Mouse (Mus musculus) olfactory bulb, adult 2 months (tissue): ENCODE measurements around the gene Cpne8. TPM values are rescaled to one million over a fixed set of nuclear protein-coding genes. Genes with fewer than 3 reads are reported as not detected.

Experiments used
- H3K27ac ChIP-seq: fragments of 200-500 bp; 2 replicates; pipeline ENCODE4 v1.5.1; 2012; ENCODE audit warnings: low read depth, low read length; ENCODE audit not compliant: insufficient read depth
- H3K4me1 ChIP-seq: fragments of 200-500 bp; 2 replicates; pipeline ENCODE4 v1.6.1; 2012; ENCODE audit warnings: low read length; ENCODE audit not compliant: control insufficient read depth, insufficient read depth
- H3K4me3 ChIP-seq: fragments of 200-500 bp; 2 replicates; pipeline ENCODE4 v1.5.1; 2012; ENCODE audit warnings: mild to moderate bottlenecking, low read depth, low read length, moderate library complexity; ENCODE audit not compliant: insufficient read depth
- CTCF ChIP-seq: fragments of 200-500 bp; IDR thresholded peaks from 2 replicates; pipeline ENCODE4 v1.5.1; 2012; ENCODE audit warnings: low read depth, mild to moderate bottlenecking, low read length, moderate library complexity; ENCODE audit not compliant: insufficient read depth
- POLR2A ChIP-seq: fragments of 200-500 bp; IDR thresholded peaks from 2 replicates; pipeline ENCODE4 v1.6.1; 2012; ENCODE audit warnings: mild to moderate bottlenecking, low read depth, low read length, moderate library complexity; ENCODE audit not compliant: insufficient read depth
- WGBS: fragments of 180-500 bp; shearing (Covaris S2); methylation state at CpG from one replicate; pipeline ENCODE4 v1.1.7; 2018; 5-methylcytosine and 5-hydroxymethylcytosine counted together
- polyA plus RNA-seq: library from polyadenylated mRNA; stranded (reverse); fragments of >200 nt; gene quantifications from 2 replicates; pipeline ENCODE4 v1.2.4, GENCODE M21; 2012; ENCODE audit warnings: low replicate concordance; ENCODE audit not compliant: missing spikeins, insufficient read depth, insufficient read length

The Cpne8 gene
- not detected in 2 replicates for polyA plus RNA-seq

DNA sequence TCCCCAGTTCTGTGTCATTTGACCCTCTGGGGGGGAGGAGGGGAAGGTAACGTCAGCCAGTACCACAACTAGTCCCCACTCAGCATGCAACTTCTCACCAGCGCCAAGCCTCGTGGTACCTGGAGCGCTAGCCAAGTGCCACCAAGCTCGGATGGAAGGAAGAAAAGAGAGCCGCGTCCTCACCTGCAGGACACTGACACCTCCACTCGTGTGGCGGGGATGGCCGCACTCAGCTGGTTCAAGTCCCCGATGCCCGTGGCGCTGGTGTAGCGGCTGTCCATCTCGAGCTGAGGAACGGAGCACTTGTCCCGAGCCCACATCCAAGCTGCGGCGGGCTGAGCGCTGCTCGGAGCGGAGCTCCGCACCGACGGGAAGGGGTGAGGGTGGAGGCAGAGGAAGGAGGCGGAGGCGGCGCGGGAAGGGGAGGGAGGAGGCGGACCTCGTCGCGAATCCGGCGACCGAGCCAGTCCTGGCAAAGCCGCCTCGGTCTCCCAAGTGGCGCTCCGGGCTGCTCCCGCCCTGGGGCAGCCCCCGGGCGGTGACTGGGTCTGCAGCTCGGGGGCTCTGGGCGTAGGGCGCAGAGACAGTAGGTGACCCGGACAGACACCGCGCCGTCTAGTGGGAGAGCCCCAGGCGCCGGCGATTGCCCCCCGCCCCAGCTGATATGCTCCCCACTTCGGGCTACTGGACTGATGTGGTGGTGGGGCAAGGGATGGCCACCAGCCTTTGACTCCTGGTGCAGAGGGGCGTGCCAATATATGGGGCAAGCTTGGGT is at the start of gene Cpne8:
TSS of gene Cpne8 (minus strand) at position 448 of the 775 bp plus-strand sequence.
- TF ChIP-seq CTCF (no peak), POLR2A (peak; percentile 41)

DNA sequence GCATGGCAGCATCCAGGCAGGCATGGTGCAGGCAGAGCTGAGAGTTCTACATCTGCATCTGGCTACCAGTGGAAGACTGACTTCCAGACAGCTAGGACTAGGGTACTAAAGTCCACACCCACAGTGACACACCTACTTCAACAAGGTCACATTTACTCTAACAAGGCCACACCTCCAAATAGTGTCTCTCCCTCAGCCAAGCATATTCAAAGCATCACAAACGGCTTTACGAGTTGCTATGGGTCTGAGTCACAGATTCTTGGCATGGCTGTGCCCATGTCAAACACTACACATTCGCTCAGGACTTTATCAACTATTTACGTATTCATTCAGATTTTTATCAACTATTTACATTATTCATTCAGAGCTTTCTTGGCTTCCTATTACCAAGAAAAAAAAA is 38.5 kb upstream of the Cpne8 start:
- 85% methylated on average over 4 of the region's 4 CpGs for WGBS
- no peak overlapping the region for H3K27ac ChIP-seq
- TF ChIP-seq POLR2A (no peak), CTCF (no peak)
- H3K4me1 ChIP-seq: no peaks in the 10 kb centered on the region
- H3K4me3 ChIP-seq: no peak overlapping the region

More for the DNA sequence above, at the start of gene Cpne8:
- H3K27ac ChIP-seq: peak within 1 kb of the TSS; percentile 86
- under 1% methylated on average over 54 of the region's 56 CpGs for WGBS
- peak within 1 kb of the TSS; percentile 96 for H3K4me3 ChIP-seq
- H3K4me1 ChIP-seq: peaks cover 5% of the 10 kb centered on the region; the same call in 1 of the 2 replicates

DNA sequence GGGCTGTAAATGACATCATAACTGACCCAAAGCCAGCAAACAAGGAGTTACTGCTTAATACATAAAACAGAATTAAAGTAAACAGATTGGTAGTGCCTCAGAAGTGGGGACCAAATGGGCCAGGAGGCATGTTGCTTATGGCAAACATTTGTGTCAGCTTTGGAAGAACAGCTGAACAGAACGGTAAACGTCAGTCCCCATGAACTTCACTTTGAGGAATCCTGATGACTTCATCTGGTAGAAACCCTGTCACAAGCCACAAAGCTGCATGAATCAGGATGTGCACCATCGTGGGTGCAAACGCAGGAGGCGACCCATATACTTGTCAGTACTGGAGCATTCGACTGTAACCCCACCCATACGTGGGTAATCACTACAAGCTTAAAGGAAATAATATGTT is 30.1 kb upstream of the Cpne8 start:
- TF ChIP-seq CTCF (no peak), POLR2A (no peak)
- Histone ChIP-seq H3K27ac (no peak overlapping the region), H3K4me1 (peaks cover 4% of the 10 kb centered on the region; the same call in 1 of the 2 replicates), H3K4me3 (no peak overlapping the region)
- 40% methylated on average over 7 of the region's 7 CpGs for WGBS

DNA sequence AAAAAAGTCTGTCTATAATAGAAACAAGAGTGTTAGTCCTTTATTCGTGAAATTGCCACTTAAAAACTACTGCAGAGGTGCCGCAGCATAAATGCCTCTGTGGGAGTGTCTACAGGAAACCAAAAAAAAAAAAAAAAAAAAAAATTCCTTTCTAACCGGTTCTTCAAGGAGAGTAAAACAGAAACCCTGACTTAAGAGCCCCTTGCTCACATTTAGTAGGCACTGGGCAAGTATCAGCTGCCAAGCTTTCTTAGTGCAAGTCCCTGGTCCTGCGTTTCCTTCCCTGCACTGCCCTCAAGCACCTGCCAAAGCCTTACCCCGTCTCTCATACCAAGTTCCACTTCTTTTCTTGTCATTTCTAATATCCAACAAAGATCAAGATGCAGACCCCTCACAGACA is 25.1 kb upstream of the Cpne8 start:
- no peak for TF ChIP-seq POLR2A
- WGBS: 32% methylated on average over 5 of the region's 5 CpGs
- Histone ChIP-seq H3K4me1 (peaks cover 4% of the 10 kb centered on the region; the same call in 1 of the 2 replicates), H3K27ac (no peak overlapping the region), H3K4me3 (no peak overlapping the region)

DNA sequence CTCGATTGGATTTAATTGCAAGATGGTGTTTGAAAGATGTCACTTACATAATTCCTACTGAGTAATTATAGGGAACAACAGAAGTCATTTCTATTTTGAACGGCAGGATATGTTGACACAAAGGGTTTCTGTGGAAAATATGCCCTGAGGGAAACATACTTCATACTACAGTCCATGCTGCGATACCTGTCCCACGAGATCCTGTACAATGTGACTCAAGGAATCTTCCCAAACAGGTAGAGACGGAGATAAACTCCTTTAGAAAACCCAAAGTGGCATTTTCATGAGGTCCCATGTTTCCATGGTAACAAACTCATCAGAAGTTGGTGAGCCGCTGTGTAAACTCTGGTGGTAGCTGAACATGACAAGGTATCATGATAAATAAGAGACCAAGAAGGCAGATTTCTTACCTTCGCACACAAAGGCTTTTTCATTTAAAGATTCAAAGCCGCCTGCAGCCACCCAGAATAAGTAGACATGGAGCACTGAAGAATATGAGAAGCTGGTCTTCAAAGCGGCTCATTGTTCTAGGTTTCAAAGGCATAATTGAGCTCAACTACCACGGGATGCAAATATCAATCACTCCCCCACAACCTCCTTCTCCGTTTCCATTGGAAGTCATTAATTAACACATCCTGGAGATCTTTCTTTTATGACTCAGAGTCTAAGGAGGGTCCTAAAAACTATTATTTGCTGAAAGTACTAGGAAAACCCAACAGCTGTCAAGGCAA is 24.4 kb upstream of the Cpne8 start:
- TF ChIP-seq POLR2A (no peak), CTCF (no peak)
- 34% methylated on average over 11 of the region's 11 CpGs for WGBS
- Histone ChIP-seq H3K27ac (peak overlapping the region; percentile 33; the same call in 1 of the 2 replicates), H3K4me1 (peaks cover 4% of the 10 kb centered on the region; the same call in 1 of the 2 replicates), H3K4me3 (no peak overlapping the region)

DNA sequence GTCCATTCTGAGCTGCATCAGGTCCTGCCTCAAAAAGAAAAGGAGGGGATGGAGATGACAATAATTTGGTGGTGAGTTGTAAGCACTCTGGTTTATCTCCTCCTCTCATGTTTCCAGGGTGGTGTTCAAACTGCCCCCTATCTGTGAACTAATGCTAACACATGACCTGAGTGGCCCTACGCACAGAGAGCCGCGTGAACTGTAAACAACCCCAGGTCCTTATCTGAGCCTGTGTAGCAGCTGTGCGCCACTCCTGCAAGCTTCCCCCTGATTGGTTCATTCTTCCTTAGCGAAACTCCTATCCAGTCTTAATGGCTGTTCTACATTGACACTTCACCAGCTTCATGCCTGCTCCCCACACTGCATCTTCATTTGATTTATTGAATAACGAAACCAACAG is 7.5 kb upstream of the Cpne8 start:
- Histone ChIP-seq H3K4me1 (no peaks in the 10 kb centered on the region), H3K4me3 (no peak overlapping the region), H3K27ac (no peak overlapping the region)
- 94% methylated on average over 6 of the region's 6 CpGs for WGBS
- TF ChIP-seq CTCF: no peak
- TF ChIP-seq POLR2A: no peak

DNA sequence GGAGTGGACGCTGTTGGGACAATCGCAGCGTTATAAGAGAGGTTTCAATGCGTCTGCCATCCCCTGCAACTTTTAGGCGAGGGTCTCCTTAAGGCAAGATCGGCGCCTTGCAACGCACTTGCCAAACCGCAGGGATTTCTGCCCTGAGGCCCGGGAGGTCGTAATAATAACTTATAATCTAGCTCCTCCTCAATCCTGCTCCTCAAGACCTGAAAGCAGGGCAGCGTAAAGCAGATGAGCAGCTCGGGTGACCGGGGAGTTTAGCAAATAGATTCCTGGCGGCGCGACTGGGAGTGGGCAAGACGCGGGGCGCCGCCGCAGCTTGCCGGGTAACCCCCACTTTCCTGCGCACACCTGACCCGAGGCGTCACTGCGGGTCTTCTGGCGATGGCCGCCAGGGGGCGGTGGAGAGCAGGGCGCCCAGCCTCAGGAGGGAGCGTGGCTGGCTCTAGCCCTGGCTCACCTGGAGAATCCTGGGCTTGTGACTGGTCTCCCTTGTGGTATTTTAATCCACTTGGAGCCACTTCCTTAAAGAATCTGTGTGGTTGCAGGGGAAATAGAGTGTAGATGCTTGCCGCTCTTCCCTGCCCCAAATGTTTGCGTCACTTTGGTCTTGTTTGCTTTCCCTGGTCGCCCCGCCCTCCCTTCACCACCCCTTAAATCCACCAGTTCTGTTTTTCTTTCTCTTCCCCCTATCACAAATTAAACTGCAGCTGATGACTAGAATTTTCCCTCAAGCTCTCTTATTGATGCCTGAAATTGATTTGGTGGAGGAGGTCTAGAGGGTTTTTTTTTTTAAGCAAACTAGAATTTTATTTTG is 738 bp upstream of the Cpne8 start:
- Histone ChIP-seq H3K4me1 (peaks cover 5% of the 10 kb centered on the region; the same call in 1 of the 2 replicates), H3K27ac (peak overlapping the region; percentile 86), H3K4me3 (peak overlapping the region; percentile 96)
- WGBS: 3% methylated on average over 36 of the region's 36 CpGs
- TF ChIP-seq POLR2A (no peak; the same call in 1 of the 2 replicates), CTCF (peak; percentile 98)

GRCm38 (mm10) chr15:90678488-90678887 is 744 bp downstream of the Cpne8 start:
- H3K4me1 ChIP-seq: peaks cover 5% of the 10 kb centered on the region; the same call in 1 of the 2 replicates
- peak overlapping the region; percentile 96 for H3K4me3 ChIP-seq
- WGBS: 4% methylated on average over 19 of the region's 19 CpGs
- peak overlapping the region; percentile 86 for H3K27ac ChIP-seq
- TF ChIP-seq CTCF: no peak
- TF ChIP-seq POLR2A: no peak
